Mouse (Mus musculus): ENCODE data around the gene Nabp2.

The Nabp2 gene

DNA sequence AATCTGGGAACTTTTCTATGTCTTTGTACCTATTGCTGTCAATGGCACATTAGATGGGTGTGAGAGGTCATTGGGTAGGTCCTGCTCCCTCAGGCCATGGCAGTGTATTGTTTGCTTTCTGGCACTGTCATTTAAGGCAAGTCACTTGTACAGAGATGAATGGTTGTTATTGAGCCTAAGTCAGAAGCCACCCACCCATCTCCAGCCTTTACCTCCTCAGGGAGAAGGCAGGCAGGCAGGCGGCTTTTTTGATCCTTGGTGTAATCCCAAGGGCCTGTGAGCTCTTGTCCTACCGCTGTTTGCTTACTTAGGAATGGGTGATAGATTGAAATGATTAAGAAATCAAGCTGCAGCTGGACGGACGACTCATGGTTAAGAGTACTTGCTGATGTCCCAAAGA, 18.2 kb upstream of the Nabp2 start:
- DNase-seq (ENCODE audit: low spot score in 2 of 2), result no peak

DNA sequence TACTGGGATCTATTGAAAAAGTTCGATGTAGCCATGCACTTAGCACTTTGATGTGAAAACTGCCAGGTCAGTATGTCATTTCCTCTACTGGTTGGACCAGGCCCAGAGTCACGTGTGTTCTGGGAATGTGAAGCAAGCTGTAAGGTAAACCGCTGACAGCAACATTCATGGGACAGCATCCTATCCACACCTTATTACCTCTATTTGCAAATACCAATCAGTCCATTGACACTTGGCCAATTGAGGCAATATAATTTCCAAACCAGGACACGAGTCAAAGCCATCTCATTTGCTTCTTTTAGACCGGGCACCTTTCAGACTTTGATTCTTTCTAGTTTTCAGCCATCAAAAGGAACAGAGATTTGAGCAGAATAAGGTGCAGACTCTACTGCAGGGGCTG, 17.8 kb upstream of the Nabp2 start:
- no peak for DNase-seq (ENCODE audit: low spot score in 2 of 2)

DNA sequence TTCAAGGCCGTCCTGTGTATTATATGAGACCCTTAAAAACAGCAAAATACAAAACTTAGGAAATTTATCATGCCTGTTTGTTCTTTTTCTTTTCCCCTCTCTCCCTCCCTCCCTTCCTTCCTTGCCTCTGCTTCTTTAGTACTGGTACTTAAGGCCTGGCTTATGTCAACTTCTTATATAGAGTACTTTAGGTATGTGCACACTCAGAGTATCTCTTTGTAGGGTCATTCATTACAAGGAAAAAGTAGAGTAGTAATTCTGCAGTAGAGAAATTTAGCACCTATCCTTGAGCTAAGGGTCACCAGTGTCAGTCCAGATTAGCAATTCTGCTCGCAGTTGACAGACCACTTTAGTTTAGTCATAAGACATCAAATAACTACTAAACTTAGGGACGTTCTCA, 14.0 kb upstream of the Nabp2 start:
- DNase-seq (ENCODE audit: low spot score in 2 of 2), result no peak

DNA sequence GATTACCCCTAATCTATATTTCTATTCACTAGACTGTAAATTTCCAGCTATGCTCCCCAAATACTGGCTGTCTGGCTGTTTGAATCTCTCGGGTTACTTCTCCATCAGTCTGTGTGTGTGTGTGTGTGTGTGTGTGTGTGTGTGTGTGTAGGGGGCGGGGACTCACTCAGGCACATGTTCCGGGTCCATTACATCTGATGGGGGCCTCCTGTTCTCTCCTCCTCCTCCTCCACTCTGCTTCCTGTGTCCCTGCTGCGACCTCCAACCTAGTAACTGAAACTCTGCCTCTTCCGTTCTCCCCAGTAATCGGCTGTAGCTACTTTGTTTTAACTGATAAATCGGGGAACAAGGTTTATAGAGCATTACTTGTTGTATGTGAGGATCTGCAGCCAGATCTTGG, 13.3 kb upstream of the Nabp2 start:
- no peak for DNase-seq (ENCODE audit: low spot score in 2 of 2)

DNA sequence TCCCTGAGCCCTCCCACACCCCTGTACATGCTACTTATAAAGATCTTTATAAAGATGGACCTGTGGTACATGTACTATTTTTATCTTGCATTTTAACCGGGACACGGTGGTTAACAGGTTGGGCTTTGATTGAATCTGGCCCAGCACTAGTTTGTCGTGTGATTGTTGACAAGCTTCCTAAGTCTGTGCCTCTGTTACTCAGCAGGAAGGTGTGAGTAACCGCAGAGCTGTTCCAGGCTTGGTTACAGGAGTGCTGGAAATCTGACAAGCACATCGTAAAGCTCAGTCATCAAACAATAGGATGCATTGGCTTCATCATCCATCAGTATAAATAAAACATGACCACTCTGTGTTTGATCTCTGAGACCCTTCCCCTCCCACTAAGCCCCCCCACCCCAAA, 11.1 kb upstream of the Nabp2 start:
- DNase-seq (ENCODE audit: low spot score in 2 of 2), result no peak

DNA sequence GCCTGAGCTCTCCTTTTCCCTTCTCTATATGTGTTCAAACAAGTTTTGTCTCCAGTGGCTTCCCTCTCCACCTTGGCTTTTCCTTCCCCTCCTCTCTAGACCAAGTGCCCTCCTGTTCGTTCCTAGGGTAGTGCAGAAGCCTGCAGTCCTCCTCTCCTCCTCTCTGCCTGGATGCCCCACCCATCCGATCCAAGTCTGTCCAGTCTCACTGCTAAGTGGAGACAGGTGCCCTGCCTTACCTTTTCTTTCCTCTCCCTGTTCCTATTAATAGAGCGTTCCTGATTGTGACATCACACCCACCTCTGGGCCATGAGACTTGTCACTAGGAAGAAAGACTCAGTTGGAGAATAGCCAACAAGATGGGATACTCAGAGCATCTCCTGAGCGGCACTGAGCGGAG, 3.6 kb upstream of the Nabp2 start:
- no peak for DNase-seq (ENCODE audit: low spot score in 2 of 2)

DNA sequence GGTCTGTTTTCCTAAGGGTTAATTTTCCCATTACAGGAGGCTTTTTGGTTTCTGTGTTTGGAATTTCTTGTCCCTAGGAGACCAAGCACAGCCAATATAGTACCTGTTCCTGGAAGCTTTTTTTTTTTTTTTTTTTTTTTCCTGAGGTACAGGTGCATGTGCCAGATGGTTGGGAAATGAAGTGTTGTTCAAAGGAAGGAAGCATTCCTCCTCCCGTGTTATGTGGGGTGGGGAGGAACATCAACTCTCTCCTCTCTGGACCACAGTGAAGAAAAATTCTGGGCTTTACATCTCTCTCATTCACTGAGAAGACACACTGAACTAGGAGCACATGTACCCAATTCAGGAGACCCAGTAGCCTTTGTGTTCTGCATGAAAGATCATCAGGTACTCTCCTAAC, 1.8 kb upstream of the Nabp2 start:
- DNase-seq (ENCODE audit: low spot score in 2 of 2), result no peak

DNA sequence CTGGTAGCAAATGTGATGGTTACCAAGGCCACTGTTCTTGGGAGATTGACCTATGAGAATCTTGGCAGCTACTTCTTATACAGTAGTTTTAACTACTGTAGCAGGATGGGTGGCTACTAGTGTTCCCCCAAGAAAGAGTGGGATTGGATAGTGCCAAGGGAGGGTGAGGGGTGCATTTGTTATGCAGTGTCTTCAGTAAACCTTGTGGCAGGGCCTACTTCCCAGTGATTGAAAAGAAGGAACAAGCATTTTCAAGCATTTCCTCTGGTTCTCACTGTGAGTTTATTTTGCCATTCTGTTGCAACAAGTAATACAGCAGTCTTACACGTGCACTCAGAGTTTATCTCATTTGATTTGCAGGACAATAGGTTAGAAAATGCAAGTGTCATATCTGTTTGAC, 1.3 kb upstream of the Nabp2 start:
- no peak for DNase-seq (ENCODE audit: low spot score in 2 of 2)

DNA sequence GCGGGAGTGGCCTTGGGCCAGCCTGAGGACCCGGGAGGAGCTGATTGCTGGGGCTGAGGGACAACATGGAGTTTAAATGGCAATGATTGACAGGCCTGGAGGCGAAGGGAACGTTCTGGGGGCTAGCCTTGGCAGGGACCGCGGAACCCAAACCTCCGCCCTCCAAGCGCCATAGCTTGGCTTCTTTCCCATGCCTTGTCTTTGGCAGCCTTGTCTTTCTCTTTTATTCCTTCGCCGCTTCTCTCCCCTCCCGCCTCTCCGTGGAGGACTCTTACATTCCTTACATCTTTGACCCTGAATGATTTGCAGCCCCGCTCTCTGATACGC, 726 bp upstream of the Nabp2 start:
- no peak for DNase-seq (ENCODE audit: low spot score in 2 of 2)

DNA sequence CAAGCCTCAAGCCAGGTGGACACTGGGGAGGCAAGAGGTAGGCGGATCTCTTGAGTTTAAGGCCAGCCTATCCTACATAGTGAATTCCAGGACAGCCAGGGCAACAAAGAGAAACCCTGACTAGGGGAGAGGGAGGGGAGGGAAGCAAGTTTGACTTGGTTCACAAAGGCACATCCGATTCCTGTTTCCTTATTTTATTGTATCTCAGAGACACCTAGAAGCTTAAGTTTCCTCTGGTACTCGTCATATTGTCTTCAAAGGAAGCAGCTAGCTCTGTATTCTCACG, 789 bp downstream of the Nabp2 start:
- DNase-seq (ENCODE audit: low spot score in 2 of 2), result no peak

DNA sequence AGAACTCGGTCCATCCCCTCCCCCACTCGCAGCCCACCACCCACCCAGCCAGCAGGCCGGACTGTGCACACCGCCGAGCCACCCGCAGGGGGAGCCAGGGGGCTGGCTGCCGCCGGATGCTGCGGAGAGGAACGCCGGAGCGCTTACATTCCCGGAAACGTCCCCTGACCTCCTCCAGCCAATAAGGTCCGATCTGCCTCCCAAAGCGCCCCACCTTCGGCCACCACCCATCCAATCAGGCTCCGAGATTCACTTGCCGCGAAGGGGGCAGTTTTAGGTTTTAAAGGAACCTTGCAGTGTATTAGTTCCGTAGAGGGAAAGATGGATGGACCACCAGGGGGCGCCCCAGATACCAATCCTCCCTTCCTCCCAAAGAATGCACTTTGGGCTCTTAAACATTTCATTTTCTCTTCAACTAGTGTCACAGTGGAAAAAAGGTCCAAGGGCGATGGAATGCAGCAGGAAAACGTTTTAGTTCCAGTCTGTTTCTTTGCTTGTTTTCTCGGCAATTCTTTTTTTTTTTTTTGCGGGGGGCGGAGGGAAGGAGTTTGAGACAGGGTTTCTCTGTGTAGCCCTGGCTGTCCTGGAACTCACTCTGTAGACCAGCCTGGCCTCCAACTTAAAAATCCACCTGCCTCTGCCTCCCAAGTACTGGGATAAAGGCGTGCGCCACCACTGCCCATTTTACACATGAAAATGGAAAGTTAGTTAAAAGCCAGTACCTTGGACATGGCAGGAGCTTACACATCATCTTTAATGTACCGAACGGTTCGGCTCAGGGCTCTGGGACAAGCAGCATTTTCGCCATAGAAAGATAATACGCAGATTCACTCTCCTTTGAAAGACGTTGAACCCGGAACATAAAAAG, 1.4 kb downstream of the Nabp2 start:
- peak; percentile 97 to 98 for DNase-seq (ENCODE audit: low spot score in 2 of 2)

DNA sequence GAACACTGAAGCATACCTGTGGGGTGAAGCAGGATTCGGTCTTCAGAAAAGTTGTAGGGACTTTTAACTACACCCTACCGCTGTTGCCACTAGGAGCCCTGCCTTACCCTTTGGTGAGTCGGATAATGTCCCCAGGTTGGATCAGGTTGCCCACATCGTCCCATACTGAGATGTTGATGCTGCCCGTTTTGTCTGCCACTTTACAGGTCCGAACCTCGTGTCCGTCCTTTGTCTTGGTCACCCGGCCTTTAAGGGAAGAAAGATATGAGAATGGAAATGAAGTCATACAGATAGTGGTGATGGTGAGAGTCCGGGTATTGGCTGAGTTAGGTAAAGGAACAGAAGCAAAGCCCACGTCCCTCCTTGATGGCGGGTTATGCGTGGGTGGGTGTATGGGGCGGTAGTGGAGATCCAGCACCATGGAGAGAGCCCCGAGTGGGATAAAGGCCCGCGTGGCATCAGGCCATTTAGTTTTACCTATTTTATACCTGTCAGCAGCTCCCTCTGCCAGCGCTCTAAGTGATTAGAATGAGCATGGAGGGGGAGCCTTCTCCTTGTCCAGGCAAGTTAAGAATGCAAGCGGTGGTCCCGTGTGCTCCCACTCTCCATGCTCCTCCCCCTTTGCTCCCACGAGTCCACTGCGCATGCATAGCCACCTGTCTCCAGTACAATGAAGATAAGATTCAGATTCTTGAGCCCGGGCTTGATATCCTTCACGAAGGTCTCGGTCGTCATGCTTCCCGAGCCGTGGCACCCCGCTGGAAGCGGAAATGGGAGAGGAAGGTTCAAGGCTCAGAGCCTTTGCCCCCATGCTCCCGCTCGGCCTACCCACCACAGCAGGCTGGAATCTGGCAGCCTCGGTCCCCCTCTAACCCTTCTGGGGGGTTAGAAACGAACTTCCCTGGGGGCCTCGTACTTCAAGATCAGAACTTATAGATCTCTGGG, 2.4 kb downstream of the Nabp2 start:
- peak; percentile 38 to 46 for DNase-seq (ENCODE audit: low spot score in 2 of 2)

DNA sequence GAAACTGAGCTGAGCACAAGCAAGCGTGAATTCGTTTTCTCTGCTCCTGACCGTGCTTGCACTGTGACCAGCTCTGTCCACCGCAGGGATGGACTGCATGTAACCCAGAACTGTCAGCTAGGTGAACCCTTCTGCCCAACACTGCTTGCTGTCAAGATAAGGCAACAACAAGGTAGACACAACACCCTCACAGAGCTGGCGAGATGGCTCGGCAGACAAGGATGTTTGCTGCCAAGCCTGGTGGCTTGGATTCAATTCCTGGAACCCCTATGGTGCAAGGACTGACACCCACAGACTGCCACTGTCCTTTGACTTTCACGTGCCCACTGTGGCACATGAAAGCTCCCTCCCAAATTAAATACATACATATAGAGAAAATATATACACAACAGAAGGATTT, 7.4 kb downstream of the Nabp2 start:
- DNase-seq (ENCODE audit: low spot score in 2 of 2), result no peak

DNA sequence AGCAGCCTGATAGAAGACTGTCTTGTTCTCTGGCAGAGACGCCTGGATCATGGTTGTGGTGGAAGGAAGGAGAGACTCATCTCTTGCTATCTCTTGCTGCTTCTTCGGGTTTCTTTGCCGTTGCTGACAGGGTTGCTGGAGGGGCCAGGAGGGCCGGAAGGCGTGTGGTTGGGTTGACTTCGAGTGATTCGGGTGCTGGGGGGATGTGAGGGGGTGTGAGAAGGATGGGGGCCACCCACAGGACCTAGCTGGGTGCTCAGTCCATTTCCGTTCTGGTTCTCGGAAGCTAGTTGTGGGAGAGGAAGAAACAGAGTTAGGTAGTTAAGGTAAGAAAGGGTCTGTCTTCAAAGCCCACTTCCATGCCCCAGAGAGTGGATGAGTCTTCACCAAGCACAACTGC, 9.7 kb downstream of the Nabp2 start:
- DNase-seq (ENCODE audit: low spot score in 2 of 2), result no peak

DNA sequence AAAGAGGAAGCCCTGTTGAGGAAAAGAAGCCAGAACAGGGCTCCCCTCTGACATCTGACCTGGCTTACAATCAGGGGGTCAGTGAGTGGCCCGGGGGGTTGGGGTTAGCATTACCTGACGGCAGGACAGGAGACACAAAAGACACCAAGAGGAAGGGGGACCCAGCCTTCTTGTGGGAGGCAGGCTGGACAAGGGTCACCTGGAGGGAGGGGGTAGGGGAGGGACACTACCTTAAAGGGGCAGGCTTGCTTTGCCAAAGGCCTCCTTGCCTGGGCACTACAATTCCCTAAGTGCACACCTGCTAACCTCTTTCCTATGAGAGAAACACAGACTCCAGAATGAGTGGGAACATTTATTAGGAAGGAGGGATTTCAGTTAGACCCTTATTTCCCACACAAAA, 10.2 kb downstream of the Nabp2 start, which contains the start of gene Slc39a5:
Slc39a5 (minus strand) TSS at position 174 of the 400 bp plus-strand sequence.
- DNase-seq (ENCODE audit: low spot score in 2 of 2), result no peak

DNA sequence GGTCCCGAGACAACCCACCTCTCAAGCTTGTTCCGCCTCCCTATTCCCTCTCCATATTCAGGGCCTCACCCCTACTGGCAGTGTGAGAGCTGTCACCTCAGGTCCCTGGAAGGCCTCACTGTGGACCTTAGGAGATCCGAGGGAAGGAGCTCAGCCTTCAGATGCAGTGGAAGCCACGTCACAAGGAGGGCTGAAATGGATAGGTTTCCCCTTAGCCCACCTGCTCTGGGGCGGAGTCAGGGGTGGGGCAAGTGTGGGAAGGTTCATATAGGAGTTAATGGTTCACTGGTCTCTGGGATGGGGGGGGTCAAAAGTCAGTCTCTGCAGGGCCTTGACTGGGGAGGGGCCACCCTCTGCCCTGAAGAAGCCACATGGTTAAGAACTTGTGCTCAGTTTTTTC, 11.0 kb downstream of the Nabp2 start:
- no peak for DNase-seq (ENCODE audit: low spot score in 2 of 2)

DNA sequence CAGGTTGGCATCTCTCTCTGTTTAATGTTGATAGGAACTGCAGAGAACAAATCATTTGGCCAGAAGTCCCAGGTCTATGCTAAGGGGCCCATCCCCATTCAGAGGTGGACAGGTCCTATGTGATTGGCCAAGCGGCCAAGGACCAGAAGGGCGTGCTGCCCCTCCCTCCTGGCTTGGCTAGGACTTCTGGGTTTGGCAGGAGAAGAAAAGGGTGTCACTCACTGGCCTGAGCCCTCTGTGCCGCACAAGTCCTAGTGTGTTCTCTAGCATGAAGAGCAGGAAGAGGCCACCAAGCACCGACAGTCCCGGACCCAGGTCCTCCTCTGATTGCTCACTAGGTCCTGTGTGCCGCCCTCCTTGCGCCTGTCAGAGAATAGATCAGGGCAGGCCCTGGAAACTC, 13.8 kb downstream of the Nabp2 start:
- DNase-seq (ENCODE audit: low spot score in 2 of 2), result no peak

DNA sequence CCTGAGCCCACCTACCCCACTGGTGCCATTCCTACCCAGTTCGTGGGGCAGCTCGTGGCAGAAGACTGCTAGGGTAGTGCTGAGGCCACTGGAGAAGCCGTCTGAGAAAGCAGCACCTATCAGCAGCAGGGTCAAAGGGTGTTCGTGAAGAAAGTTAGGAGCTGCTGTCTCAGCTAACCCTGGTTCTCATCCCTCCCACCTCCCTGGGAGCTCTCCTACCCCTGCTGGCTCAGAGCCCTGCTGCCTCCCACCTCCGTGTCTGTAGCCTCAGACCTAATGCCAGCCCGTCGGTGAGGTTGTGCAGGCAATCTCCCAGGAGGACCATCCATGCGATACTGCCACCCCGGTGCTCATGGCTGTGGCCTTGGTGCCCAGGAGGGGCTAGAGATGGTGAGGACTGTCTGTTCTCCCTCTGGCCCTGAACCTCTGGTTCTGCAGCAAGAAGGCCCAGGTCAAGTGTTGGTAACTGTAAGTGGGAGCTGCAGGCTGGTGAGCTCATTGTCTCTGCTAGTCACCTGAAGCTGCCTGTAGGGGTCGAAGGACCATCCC, 14.5 kb downstream of the Nabp2 start:
- no peak for DNase-seq (ENCODE audit: low spot score in 2 of 2)

DNA sequence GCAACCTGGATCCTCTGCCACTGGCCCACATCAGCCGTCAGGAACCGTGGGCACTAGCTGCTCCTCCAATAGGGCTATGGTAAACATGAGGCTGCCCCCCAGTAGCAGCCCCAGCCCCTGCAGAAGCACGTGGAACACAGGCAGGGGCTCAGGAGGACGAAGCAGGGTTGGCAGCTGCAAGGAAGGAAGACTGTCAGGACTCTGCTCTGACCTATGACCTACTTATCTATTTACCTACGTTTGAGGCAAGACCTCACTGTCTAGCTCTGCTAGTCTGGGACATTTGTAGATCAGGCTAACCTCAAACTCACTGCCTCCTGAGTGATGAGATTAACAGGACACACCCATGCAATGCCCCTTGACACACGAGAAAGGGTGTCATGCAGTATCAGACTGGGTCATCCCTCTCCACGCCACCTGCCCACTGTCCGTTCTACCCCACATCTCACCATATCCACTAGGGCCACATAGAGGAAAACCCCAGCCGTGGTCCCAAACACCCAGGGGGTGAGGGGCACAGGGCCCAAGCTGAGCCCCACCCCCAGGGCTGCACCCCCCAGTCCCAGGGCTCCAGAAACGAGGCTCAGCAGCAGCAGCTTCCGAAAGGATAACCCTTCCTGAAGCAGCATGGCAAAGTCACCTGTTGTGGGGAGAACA, 15.1 kb downstream of the Nabp2 start:
- no peak for DNase-seq (ENCODE audit: low spot score in 2 of 2)

DNA sequence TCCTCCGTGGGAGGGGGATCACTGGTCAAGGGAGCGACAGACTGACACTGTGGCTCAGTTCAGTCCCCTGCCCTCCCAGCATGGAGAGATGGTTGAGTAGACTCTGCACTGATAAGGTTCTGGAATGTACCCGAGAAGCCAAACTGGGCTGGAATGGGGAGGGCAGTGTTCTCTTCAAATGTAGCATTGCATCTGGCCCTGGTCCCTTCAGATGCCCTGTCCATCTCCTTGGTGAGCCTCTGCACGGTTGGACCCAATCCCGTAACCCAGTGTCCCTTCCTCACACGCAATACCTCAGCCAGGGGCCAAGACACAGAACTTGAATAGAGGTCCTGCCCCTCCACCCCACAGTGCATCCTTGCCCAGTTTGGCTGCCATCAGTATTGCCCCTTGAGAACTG, 19.4 kb downstream of the Nabp2 start:
- DNase-seq (ENCODE audit: low spot score in 2 of 2), result no peak

DNA sequence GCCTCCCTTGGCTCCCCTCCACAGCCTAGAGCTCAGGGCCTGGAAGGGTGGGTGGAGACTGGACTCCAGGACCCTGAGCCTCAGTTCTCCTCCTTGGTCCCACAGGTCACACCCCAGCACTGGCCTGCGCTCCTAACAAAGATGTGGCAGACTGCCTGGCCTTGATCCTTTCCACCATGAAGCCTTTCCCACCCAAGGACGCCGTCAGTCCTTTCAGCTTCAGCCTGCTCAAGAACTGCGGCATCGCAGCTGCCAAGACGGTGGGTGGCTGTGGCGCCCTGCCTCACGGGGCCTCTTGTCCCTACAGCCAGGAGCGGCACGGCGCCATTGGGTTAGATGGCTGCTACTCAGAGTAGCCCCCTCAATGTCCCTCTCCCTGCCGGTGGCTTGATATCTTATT, 20.9 kb downstream of the Nabp2 start:
- DNase-seq (ENCODE audit: low spot score in 2 of 2), result no peak

DNA sequence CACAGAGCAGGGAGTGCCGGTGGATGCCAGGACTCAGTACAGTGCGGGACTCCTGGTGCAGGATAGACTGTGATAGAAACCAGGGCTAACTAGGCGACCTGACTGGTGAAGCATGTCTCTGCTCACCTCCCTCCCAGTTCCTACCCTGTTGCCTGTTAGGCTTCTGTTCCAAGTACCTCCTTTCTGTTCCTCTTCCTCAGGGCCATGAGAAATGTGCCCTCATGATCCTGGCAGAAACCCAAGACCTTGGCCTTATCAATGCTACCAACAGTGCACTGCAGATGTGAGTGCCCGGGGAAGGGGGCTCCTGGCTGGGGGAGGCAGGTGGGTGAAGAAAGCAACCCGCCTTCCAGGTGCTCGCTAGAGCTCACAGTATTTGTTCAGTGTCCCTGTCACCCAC, 21.7 kb downstream of the Nabp2 start:
- DNase-seq (ENCODE audit: low spot score in 2 of 2), result no peak

Measured in right cerebral cortex, postnatal 36 days (tissue).